Mouse (Mus musculus): ENCODE results near the gene Heatr6.

DNA sequence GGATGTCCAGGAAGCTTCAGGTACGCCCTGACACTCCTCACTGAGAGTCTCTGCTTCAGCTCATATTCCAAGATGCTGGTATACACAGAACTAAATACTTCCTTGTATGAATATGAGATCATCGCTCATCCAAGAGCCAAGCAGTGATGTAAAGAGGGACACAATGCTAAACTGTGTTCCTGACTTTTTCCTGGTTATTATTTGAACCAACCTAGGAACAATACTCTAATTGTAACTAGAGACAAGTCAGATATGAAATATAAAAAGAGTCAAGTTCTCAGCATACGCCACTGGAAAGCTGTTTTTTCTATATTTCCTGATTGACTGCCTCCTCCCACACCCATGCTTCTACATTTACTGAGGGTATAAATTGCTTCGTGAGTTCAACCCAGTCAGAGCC, 44.8 kb upstream of the Heatr6 start, which contains the start of gene Wfdc18:
- TF ChIP-seq CTCF (IDR thresholded peaks at IDR 0.05; ENCODE audit: control insufficient read depth, insufficient read depth, low read length) (no peak), POLR2A (IDR thresholded peaks at IDR 0.05; ENCODE audit: borderline replicate concordance, control insufficient read depth, low read depth, low read length) (no peak)

Measured in bone marrow, adult 2 months (tissue).